Mouse (Mus musculus) embryonic facial prominence, embryonic 12.5 days (tissue): ENCODE results near the gene Gphb5. TPM values are rescaled to one million over a fixed set of nuclear protein-coding genes. Genes with fewer than 3 reads are reported as not detected.

Experiments used
- ATAC-seq: fragments of 200-750 bp; cut with Nextera tagmentation; 2 replicates; pipeline ENCODE4 v1.8.0; 2017; ENCODE audit not compliant: insufficient number of reproducible peaks, insufficient read depth, low FRiP score, low TSS enrichment
- H3K27ac ChIP-seq: fragments of 300-500 bp; sonication (generic); 2 replicates; pipeline ENCODE4 v1.5.1; 2016; ENCODE audit warnings: mild to moderate bottlenecking
- H3K27me3 ChIP-seq: fragments of 300-500 bp; sonication (generic); 2 replicates; pipeline ENCODE4 v1.6.1; 2016; ENCODE audit warnings: mild to moderate bottlenecking, moderate library complexity
- H3K36me3 ChIP-seq: fragments of 300-500 bp; sonication (generic); 2 replicates; pipeline ENCODE4 v1.6.1; 2016; ENCODE audit warnings: mild to moderate bottlenecking
- H3K4me1 ChIP-seq: fragments of 300-500 bp; sonication (generic); 2 replicates; pipeline ENCODE4 v1.6.1; 2016
- H3K4me2 ChIP-seq: fragments of 300-500 bp; sonication (generic); replicated peaks from 2 replicates; pipeline ENCODE4 v1.6.1; 2016; ENCODE audit warnings: mild to moderate bottlenecking, moderate library complexity
- H3K4me3 ChIP-seq: fragments of 300-500 bp; sonication (generic); 2 replicates; pipeline ENCODE4 v1.5.1; 2016; ENCODE audit warnings: mild to moderate bottlenecking
- H3K9ac ChIP-seq: fragments of 300-500 bp; sonication (generic); 2 replicates; pipeline ENCODE4 v1.6.1; 2016; ENCODE audit warnings: mild to moderate bottlenecking, moderate library complexity
- H3K9me3 ChIP-seq: fragments of 300-500 bp; sonication (generic); 2 replicates; pipeline ENCODE4 v1.6.1; 2016; ENCODE audit warnings: mild to moderate bottlenecking, moderate library complexity
- WGBS: fragments of 180-500 bp; shearing (Covaris S2); methylation state at CpG from one replicate; pipeline ENCODE4 v1.1.7; 2016; 5-methylcytosine and 5-hydroxymethylcytosine counted together
- polyA plus RNA-seq: library from polyadenylated mRNA; unstranded; fragments of >200 nt; fragmentation: Nextera tagmentation; extraction: Ambion mirVana; gene quantifications from 2 replicates; pipeline ENCODE4 v1.2.1, GENCODE M21; 2016

The Gphb5 gene
- 0.10 TPM in 1 of 2 replicates, not detected in the other for polyA plus RNA-seq

DNA sequence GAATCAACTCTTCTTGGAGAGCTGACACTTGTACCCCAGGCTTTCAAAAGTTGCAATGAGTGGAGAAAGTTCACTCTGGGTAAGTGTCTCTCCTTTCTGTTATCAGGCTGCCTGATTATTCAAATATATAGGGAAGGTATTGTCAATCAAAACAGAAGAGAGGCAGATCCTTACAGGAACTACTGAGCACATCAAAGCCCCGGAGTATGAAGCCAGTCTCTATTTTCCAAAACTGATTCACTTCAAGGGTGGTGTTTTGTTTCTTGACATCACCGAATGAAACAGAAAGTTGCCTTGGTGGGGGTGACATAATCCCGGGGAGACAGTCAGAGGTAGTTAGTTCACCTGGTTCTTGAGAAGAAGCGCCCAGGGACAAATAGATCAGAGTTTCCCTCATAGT is at the start of gene Gphb5:
Gphb5 (minus strand) TSS at position 101 of the 400 bp plus-strand sequence.
- no peak within 1 kb of the TSS for H3K27ac ChIP-seq
- H3K36me3 ChIP-seq = no peaks in the 10 kb centered on the region
- no peaks in the 10 kb centered on the region for H3K9me3 ChIP-seq
- no peak for ATAC-seq
- WGBS = 86% methylated on average over 4 of the region's 4 CpGs
- H3K4me2 ChIP-seq = no peak within 1 kb of the TSS
- H3K4me1 ChIP-seq = no peaks in the 10 kb centered on the region
- no peaks in the 10 kb centered on the region for H3K27me3 ChIP-seq
- no peak within 1 kb of the TSS for H3K9ac ChIP-seq
- no peak within 1 kb of the TSS for H3K4me3 ChIP-seq

DNA sequence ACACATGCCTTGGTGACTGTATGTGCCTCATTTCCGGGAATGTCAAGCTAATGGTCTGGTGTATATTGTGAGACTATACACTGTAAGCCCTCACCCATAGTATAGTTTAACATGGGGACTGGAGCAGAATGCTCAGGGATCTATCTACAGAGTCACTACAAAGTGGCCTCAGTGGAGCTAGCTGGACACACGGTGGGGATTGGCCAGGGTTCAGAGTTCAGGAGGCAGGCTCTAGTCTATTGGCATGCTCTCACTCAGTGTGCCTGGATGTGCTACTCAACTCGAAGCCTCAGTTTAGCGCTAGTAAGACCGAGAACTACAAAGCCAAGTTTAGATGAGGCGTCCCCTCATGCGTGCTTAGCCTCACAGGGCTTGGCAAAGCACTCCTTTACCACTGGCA is 49.6 kb upstream of the Gphb5 start:
- no peaks in the 10 kb centered on the region for H3K27me3 ChIP-seq
- 89% methylated on average over 7 of the region's 7 CpGs for WGBS
- no peak overlapping the region for H3K27ac ChIP-seq
- no peak overlapping the region for H3K4me3 ChIP-seq
- peaks cover 4% of the 10 kb centered on the region; the same call in 1 of the 2 replicates for H3K4me1 ChIP-seq
- no peak overlapping the region for H3K4me2 ChIP-seq
- peaks cover 37% of the 10 kb centered on the region for H3K36me3 ChIP-seq
- ATAC-seq = no peak
- no peaks in the 10 kb centered on the region for H3K9me3 ChIP-seq
- no peak overlapping the region for H3K9ac ChIP-seq

DNA sequence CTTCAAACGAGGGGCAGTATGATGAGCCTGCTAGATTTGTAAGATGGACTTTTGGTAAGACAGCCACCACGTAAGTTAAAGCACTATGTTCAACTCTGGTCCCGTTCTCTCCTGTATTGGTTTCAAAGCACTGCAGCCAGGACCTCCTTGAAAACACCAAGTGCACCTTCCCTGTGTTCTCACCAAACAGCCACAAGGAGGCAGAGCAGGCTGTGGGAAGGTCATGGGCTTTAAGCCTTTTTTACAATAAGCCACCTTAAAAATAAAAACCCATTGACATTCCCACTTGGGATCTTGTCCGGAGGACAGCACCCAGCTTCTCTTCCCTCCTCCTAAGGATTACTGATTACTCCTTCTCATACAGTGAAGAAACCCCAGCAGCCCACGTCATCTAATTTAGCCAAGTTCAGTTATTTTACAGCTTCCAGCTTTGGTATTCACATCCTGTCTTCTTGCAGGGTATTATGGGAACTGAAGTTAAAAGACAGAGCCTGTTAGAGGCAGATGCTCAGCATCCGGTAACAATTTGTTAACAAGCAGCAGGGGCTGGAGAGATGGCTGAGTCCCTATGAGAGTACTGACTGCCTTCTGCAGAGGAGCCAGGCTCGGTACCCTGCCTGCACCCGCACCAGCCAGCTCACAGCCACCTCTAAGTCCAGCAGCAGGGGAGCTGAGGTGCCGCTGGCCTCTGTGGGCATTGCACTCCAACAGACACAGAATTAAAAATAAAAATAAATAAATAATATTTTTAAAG is 47.6 kb upstream of the Gphb5 start:
- H3K4me1 ChIP-seq = peaks cover 4% of the 10 kb centered on the region; the same call in 1 of the 2 replicates
- H3K4me2 ChIP-seq = no peak overlapping the region
- no peak overlapping the region for H3K9ac ChIP-seq
- ATAC-seq = no peak
- no peak overlapping the region for H3K4me3 ChIP-seq
- no peak overlapping the region for H3K27ac ChIP-seq
- H3K9me3 ChIP-seq = no peaks in the 10 kb centered on the region
- 73% methylated on average over 9 of the region's 9 CpGs for WGBS
- H3K27me3 ChIP-seq = no peaks in the 10 kb centered on the region
- H3K36me3 ChIP-seq = peaks cover 52% of the 10 kb centered on the region

DNA sequence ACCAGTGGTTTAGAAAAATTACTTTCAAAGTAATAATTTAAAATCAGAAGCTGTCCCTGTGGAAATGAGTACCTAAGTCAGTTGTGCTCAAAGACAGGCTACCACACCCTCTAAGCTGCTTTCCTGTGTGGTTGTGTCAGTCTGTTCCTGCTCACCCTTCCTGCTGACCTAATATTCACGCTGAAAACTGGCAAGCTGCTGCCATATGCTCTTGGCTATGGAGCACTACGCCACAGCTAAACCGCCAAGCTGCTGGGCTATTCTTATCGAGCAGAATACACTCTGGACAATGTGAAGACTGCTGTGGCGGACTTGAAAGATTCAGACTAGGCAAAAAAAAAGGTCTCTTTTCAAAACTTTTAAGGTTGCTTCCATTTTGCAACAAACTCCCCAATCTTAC is 44.0 kb upstream of the Gphb5 start:
- no peak for ATAC-seq
- H3K4me2 ChIP-seq = no peak overlapping the region
- H3K27ac ChIP-seq = no peak overlapping the region
- H3K9me3 ChIP-seq = no peaks in the 10 kb centered on the region
- H3K36me3 ChIP-seq = peaks cover 58% of the 10 kb centered on the region
- WGBS = 94% methylated on average over 5 of the region's 5 CpGs
- H3K27me3 ChIP-seq = no peaks in the 10 kb centered on the region
- H3K4me1 ChIP-seq = no peaks in the 10 kb centered on the region
- no peak overlapping the region for H3K4me3 ChIP-seq
- H3K9ac ChIP-seq = no peak overlapping the region

DNA sequence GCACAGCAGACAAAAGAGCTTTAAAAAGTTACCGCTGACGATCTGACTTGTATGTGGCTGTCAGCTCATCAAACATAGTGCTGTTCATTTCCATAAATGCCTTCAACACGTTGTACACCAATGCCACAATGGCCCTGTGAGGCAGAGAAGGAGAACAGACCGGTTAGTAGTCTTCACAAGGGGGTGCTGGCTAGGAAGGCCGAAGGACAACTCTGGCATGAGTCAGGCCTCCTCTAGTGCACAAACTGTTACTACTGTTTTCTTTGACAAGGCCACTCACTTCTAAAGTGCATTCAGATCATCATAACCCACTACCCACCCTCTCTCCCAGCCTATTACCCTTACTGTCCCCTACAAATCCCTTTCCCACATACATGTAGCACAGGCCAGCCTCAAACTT is 43.1 kb upstream of the Gphb5 start:
- WGBS = 93% methylated on average over 5 of the region's 5 CpGs
- Histone ChIP-seq H3K4me3 (no peak overlapping the region), H3K27me3 (no peaks in the 10 kb centered on the region), H3K9ac (no peak overlapping the region), H3K36me3 (peaks cover 51% of the 10 kb centered on the region), H3K9me3 (no peaks in the 10 kb centered on the region), H3K27ac (no peak overlapping the region), H3K4me1 (no peaks in the 10 kb centered on the region), H3K4me2 (no peak overlapping the region)
- ATAC-seq = no peak

DNA sequence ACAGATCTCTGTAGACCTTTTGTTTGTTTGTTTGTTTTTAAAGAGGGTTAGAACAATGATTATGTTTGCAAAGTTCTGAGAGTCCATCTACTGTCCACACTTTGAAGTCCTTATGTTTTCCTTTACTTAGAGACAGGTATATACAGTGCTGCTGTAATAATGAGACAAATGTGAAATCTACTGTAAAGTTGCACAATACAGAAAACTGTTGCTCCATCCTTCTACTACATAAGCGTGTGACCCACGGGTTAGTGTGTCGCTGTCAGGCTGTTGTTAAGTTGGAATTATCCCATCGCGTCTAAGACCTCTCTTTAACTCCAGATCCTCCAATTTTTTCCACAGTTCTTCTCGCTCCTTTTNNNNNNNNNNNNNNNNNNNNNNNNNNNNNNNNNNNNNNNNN is 36.9 kb upstream of the Gphb5 start:
- 93% methylated on average over 6 of the region's 6 CpGs for WGBS
- Histone ChIP-seq H3K9ac (no peak overlapping the region), H3K9me3 (no peaks in the 10 kb centered on the region), H3K4me3 (no peak overlapping the region), H3K27ac (no peak overlapping the region), H3K4me1 (no peaks in the 10 kb centered on the region), H3K27me3 (no peaks in the 10 kb centered on the region), H3K4me2 (no peak overlapping the region), H3K36me3 (peaks cover 38% of the 10 kb centered on the region)
- no peak for ATAC-seq

DNA sequence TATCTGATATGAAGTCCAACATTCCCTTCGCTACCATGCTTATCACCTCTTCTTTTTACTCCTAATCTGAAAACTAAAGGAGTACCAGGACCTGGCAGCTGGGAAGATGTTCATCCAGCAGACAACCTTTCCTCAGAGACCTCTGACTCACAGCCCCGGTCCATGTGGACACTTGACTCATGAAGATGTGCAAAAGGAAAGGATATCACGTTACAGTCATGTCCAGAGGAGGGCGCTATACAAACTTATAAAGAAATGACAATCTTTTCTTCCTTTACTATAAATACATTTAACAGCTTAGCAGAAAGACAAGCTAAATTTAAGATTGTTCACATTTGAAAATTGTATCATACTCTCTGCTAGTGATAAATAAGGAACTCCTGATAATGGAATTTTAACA is 36.4 kb upstream of the Gphb5 start:
- H3K27ac ChIP-seq = no peak overlapping the region
- H3K4me3 ChIP-seq = no peak overlapping the region
- peaks cover 35% of the 10 kb centered on the region for H3K36me3 ChIP-seq
- no peak overlapping the region for H3K4me2 ChIP-seq
- no peaks in the 10 kb centered on the region for H3K27me3 ChIP-seq
- H3K9me3 ChIP-seq = no peaks in the 10 kb centered on the region
- ATAC-seq = no peak
- no peaks in the 10 kb centered on the region for H3K4me1 ChIP-seq
- H3K9ac ChIP-seq = no peak overlapping the region
- WGBS = 81% methylated on average over 4 of the region's 4 CpGs

DNA sequence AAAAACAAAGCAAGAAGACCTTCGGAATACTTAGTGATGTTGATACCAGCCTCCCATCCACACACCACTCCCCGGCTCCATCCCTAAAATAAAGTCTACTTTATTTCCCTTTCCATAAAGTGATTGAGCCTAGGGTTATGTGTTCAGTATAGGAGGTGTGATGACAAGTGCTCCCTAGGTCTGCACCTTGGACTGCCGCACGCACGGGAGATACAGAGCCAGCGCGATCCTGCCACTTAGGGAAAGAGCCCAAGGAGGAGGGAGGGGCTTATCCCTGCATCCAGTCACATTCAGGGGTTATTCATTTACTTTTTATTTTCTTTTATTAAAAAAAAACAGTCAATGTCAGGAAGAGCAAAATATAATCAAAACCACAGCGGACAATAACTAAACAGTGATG is 34.0 kb upstream of the Gphb5 start:
- no peak for ATAC-seq
- H3K27me3 ChIP-seq = no peaks in the 10 kb centered on the region
- H3K4me1 ChIP-seq = no peaks in the 10 kb centered on the region
- H3K27ac ChIP-seq = no peak overlapping the region
- peaks cover 26% of the 10 kb centered on the region for H3K36me3 ChIP-seq
- 91% methylated on average over 8 of the region's 8 CpGs for WGBS
- no peak overlapping the region for H3K4me3 ChIP-seq
- no peak overlapping the region for H3K4me2 ChIP-seq
- no peak overlapping the region for H3K9ac ChIP-seq
- no peaks in the 10 kb centered on the region for H3K9me3 ChIP-seq

DNA sequence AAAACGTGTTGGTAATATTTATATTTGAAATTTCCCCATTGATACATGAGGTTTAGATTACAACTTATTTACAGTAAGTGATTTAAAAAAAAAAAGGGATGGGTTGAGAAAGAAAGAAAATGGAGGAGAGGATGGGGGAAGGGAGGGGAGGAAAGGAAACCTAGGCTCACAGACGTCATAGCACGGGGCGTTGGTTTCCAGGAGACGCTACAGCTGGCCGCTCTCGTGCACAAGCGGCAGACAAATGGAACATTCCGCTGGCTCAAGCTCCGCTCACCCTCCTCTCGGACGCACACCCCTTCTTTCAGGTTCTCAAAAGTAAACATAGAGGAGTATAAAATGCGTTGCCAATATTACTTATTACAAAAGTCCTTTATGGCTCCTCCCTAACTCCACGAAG is 33.4 kb upstream of the Gphb5 start:
- Histone ChIP-seq H3K4me2 (no peak overlapping the region), H3K4me3 (no peak overlapping the region), H3K27ac (no peak overlapping the region), H3K27me3 (no peaks in the 10 kb centered on the region), H3K4me1 (no peaks in the 10 kb centered on the region), H3K36me3 (peaks cover 26% of the 10 kb centered on the region), H3K9ac (no peak overlapping the region), H3K9me3 (no peaks in the 10 kb centered on the region)
- ATAC-seq = no peak
- 85% methylated on average over 14 of the region's 14 CpGs for WGBS

DNA sequence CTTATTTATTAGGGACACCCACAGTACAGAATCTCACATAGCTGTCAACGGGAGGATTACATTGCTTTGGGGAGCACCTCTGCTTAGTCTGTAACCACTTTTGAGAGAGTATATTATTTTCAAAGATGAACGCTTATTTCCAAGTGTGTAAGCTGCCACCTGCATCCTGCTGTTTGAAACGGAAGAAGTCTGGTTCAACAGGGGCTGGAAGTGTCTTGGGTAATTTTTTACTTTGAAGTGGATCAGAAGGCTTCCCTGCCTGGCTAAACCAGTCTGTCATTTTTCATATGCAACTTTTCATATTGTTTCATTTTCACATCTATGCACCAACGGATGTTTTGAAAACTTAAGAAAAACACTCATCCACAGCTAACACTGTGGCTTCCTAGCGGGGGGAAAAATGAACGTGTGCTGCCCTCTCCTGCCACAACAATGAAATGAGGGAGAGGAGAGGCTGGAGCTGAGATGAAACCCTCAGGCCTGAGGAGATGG is 32.9 kb upstream of the Gphb5 start:
- Histone ChIP-seq H3K36me3 (peaks cover 26% of the 10 kb centered on the region), H3K4me1 (no peaks in the 10 kb centered on the region), H3K9ac (no peak overlapping the region), H3K4me3 (no peak overlapping the region), H3K27ac (no peak overlapping the region), H3K4me2 (no peak overlapping the region), H3K9me3 (no peaks in the 10 kb centered on the region), H3K27me3 (no peaks in the 10 kb centered on the region)
- WGBS = 70% methylated on average over 6 of the region's 6 CpGs
- no peak for ATAC-seq

DNA sequence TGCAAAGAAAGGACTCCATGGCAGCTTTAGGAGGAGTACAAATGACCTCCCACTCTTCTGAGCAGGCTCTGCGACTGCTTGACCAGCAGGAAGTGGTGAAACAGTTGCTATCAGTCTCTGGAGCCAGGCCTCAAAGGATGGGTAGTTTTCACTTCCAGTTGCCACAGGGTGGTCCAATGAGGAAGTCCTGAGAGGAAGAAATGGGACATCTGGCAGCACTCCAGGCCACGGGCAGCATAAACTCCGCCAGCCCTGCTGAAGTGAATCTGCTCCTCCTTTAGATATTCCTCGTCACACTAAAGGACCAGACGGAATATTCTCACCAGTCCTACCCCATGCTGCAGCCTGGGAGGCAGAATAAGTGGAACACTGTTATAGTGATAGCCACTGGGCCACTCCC is 32.3 kb upstream of the Gphb5 start:
- Histone ChIP-seq H3K27ac (no peak overlapping the region), H3K36me3 (peaks cover 25% of the 10 kb centered on the region), H3K4me1 (no peaks in the 10 kb centered on the region), H3K9ac (no peak overlapping the region), H3K9me3 (no peaks in the 10 kb centered on the region), H3K27me3 (no peaks in the 10 kb centered on the region), H3K4me2 (no peak overlapping the region), H3K4me3 (no peak overlapping the region)
- 81% methylated on average over 5 of the region's 5 CpGs for WGBS
- no peak for ATAC-seq

DNA sequence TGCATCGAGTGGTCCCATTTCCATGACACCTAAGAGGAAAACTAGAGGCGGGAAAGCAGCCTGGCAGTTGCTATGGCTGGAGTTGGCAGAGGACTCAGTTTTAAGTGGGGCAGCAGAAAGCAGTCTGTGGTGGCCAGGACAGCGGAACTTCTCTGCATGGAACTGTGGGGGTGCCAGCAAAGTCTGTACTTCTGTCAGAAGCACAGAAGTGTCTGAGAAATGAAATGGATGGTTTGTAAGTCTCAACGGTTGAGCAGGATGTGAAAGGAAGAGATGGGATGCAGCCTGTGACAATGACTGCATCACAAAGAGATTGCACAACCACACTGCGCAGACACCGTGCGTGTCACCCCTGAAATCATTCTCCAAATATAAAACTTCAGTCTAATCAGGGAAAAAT is 29.7 kb upstream of the Gphb5 start:
- WGBS = 91% methylated on average over 7 of the region's 7 CpGs
- Histone ChIP-seq H3K9ac (no peak overlapping the region), H3K4me2 (no peak overlapping the region), H3K4me3 (no peak overlapping the region), H3K9me3 (no peaks in the 10 kb centered on the region), H3K4me1 (no peaks in the 10 kb centered on the region), H3K27me3 (no peaks in the 10 kb centered on the region), H3K36me3 (peaks cover 2% of the 10 kb centered on the region; the same call in 1 of the 2 replicates), H3K27ac (no peak overlapping the region)
- no peak for ATAC-seq
